ENCODE assay signal across 9 mouse cellular contexts in the genomic region with DNA sequence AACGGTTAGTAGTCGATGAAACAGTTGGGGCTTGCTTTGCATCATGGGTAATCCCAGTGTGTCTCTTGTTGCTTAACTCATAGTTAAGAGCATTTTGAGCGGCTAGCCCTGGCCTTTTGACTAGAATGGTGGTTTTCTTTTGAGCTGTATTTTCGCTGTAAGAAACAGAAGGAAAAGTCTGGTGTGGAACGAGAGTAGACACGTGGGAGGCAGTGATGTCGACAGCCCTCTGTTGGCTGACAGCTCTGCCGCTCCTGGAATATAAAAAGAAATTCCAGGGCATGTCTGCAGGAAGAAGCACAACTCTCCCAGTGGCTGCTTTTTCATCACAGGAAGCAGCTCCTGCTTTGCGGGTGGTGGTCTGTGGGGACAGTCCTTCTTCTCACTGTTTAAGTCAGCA.
DNase-seq lines count a peak whose midpoint lies in the region; ATAC-seq and TF ChIP-seq lines count a peak whose summit lies in the region.
"Had no signal": no experiment of that assay in that cellular context is flagged by ENCODE, and none has a peak within 500 bp of the region (broad histone marks: within the 10 kb centered on the region; RNA-seq: fewer than 3 reads in every experiment).

No protein-coding gene starts in this region.

- H3K36me3 ChIP-seq in kidney, postnatal 0 days (ENCODE audit: insufficient read depth, low read length), result no peaks in the 10 kb centered on the region
- no peaks in the 10 kb centered on the region for H3K36me3 ChIP-seq in heart, embryonic 14.5 days (ENCODE audit: control insufficient read depth, insufficient read depth, low read length)
- H3K36me3 ChIP-seq: limb, embryonic 12.5 days had no signal

- peak; percentile 62 for DNase-seq in kidney, postnatal 0 days (ENCODE audit: low spot score)
- no peak for DNase-seq in kidney, adult 9 months
- peak; percentile 61 to 63 for DNase-seq in left cerebral cortex, postnatal 36 days (ENCODE audit: low spot score in 2 of 2)
- DNase-seq in adrenal gland, postnatal 14 days, result no peak
- no peak for DNase-seq in ovary, adult 18-20 months (ENCODE audit: low spot score)
- DNase-seq: cerebellum, adult 18-20 months had no signal

- no peak for TF ChIP-seq CTCF in kidney, postnatal 0 days (IDR thresholded peaks at IDR 0.05; ENCODE audit: low read depth)
- TF ChIP-seq CTCF in cortical plate, adult 2 months (IDR thresholded peaks at IDR 0.05; ENCODE audit: extremely low read depth, insufficient read depth, low read length), result no peak

- no peaks in the 10 kb centered on the region for H3K27me3 ChIP-seq in kidney, postnatal 0 days (ENCODE audit: insufficient read depth, low read length)
- H3K27me3 ChIP-seq in heart, embryonic 14.5 days (ENCODE audit: control insufficient read depth, insufficient read depth, low read length), result no peaks in the 10 kb centered on the region
- H3K27me3 ChIP-seq: limb, embryonic 12.5 days had no signal

- WGBS in kidney, postnatal 0 days, result 26% methylated on average over 9 of the region's 9 CpGs
- 28% methylated on average over 9 of the region's 9 CpGs for WGBS in heart, embryonic 14.5 days

- H3K27ac ChIP-seq in kidney, postnatal 0 days, result no peak overlapping the region
- H3K27ac ChIP-seq in cortical plate, adult 2 months (ENCODE audit: insufficient read depth, low read length), result peak overlapping the region; percentile 69; the same call in 1 of the 2 replicates
- 0 out of 4 replicates have a peak overlapping the region, but pooled peaks of 1 of the 2 experiments have one; percentile 34 for H3K27ac ChIP-seq in heart, embryonic 14.5 days (replicated peaks in 1 of 2; ENCODE audit: control insufficient read depth in 1 of 2, insufficient read depth in 1 of 2, low read depth in 2 of 2, low read length in 2 of 2)
- H3K27ac ChIP-seq: limb, embryonic 12.5 days had no signal

- peaks cover 9% of the 10 kb centered on the region; the same call in 1 of the 2 replicates for H3K4me1 ChIP-seq in kidney, postnatal 0 days (replicated peaks; ENCODE audit: insufficient read depth, low read length)
- H3K4me1 ChIP-seq in cortical plate, adult 2 months (ENCODE audit: control insufficient read depth, insufficient read depth, low read length), result peaks cover 7% of the 10 kb centered on the region
- peaks cover 5 to 9% of the 10 kb centered on the region in 2 experiments; a peak in 3 of 4 replicates for H3K4me1 ChIP-seq in heart, embryonic 14.5 days (ENCODE audit: control insufficient read depth in 2 of 2, insufficient read depth in 2 of 2, low read length in 2 of 2)

- no peak overlapping the region for H3K9ac ChIP-seq in kidney, postnatal 0 days (ENCODE audit: low read depth, low read length)
- no peak overlapping the region for H3K9ac ChIP-seq in heart, embryonic 14.5 days (ENCODE audit: low read length)
- H3K9ac ChIP-seq: limb, embryonic 12.5 days had no signal

- ATAC-seq in kidney, postnatal 0 days (replicated peaks; ENCODE audit: low FRiP score, low read depth), result no peak
- no peak for ATAC-seq in heart, embryonic 14.5 days (ENCODE audit: insufficient number of reproducible peaks, insufficient read depth, low FRiP score, low read depth)

- H3K4me2 ChIP-seq in kidney, postnatal 0 days (ENCODE audit: low read length), result 0 out of 2 replicates have a peak overlapping the region, but pooled peaks have one; percentile 5
- H3K4me2 ChIP-seq in heart, embryonic 14.5 days (ENCODE audit: low read length), result peak overlapping the region; percentile 28
- H3K4me2 ChIP-seq: limb, embryonic 12.5 days had no signal

- no peaks in the 10 kb centered on the region for H3K9me3 ChIP-seq in kidney, postnatal 0 days (replicated peaks; ENCODE audit: low read length)
- H3K9me3 ChIP-seq in heart, embryonic 14.5 days (ENCODE audit: control insufficient read depth, low read length), result peaks cover 4% of the 10 kb centered on the region; the same call in 1 of the 2 replicates

- TF ChIP-seq POLR2A in cortical plate, adult 2 months (IDR thresholded peaks at IDR 0.05; ENCODE audit: extremely low read depth, insufficient read depth, low read length), result no peak

- H3K4me3 ChIP-seq in kidney, postnatal 0 days (replicated peaks; ENCODE audit: low read depth, low read length), result no peak overlapping the region
- H3K4me3 ChIP-seq in cortical plate, adult 2 months (ENCODE audit: insufficient read depth, low read length), result no peak overlapping the region
- no peak overlapping the region for H3K4me3 ChIP-seq in heart, embryonic 14.5 days (ENCODE audit: control insufficient read depth in 1 of 2, insufficient read depth in 1 of 2, low read depth in 1 of 2, low read length in 2 of 2)
- H3K4me3 ChIP-seq: limb, embryonic 12.5 days had no signal

- intact Hi-C loops in left cerebral cortex, postnatal 36 days (cut with DNase I), result no loop called here

Comparison
In these comparisons a context has a peak if more than half of its experiments do, and no peak if none do; other contexts are left out.
1. DNase-seq: peak in kidney, postnatal 0 days (single experiment) and left cerebral cortex, postnatal 36 days (2 of 2); none in kidney, adult 9 months (single experiment), adrenal gland, postnatal 14 days (single experiment) and ovary, adult 18-20 months (single experiment).